Mouse (Mus musculus) embryonic fibroblast, embryonic 13.5 days (primary cell): ENCODE results near the gene Sgms2.

Experiments used
- CTCF ChIP-seq: IDR thresholded peaks from 2 replicates; pipeline ENCODE4 v1.5.1; 2011; ENCODE audit warnings: mild to moderate bottlenecking, control low read depth, low read length, moderate library complexity, borderline replicate concordance; ENCODE audit not compliant: insufficient read depth
- POLR2A ChIP-seq: IDR thresholded peaks from 2 replicates; pipeline ENCODE4 v1.6.1; 2011; ENCODE audit warnings: low read depth, mild to moderate bottlenecking, control low read depth, low read length, moderate library complexity

- TF ChIP-seq CTCF (no peak), POLR2A (no peak)
Observed at GRCm38 (mm10) chr3:131348579-131348950, 142.6 kb downstream of the Sgms2 start.
